Mouse (Mus musculus): ENCODE results near the gene Khdc1a.

Khdc1a gene

DNA sequence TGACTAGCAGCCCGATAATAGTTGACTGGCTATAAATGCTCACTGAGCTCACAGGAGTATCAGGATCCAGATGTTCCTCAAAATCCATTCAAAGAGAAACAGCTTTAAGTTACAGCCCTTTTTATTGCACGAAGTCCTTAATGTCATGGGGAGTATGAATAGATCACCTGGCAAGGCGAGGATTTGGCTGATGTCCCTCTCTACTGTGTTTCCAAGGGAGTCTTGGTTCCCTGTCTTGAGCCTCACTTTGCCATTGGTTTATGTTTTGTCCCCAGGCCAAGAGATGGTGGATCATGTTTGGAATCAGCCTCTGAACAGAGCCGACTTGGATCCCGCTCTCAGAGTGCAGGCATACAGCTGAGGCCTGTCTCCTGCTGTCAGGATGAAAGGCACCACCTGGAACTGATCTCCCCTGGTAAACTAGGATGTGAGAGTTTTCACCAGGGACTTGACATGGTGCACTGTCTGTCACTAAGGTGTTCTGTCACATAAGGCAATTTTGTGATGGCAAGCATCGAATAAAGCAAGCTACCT is 41.8 kb downstream of the Khdc1a start:
- in situ Hi-C loops (cut with MboI, MseI), result loop anchor here (10.0 kb wide), 1 partner anchor 874 kb away; no protein-coding TSS in a partner anchor
